Mouse (Mus musculus): Measurements from ENCODE around the gene Ndufb11. TPM values are rescaled to one million over a fixed set of nuclear protein-coding genes. Genes with fewer than 3 reads are reported as not detected.

The Ndufb11 gene
- polyA plus RNA-seq, 1 experiment from 2014 or later, result 252 TPM

Other genes with a start within 250 kb of the Ndufb11 start
- gene Jade3, start 191.9 kb downstream of the Ndufb11 start, polyA plus RNA-seq (2014; fragmentation: Nextera tagmentation; extraction: Ambion mirVana), result 8.6 and 9.2 TPM in 2 replicates
- 0.71 and 0.93 TPM in 2 replicates for gene Rgn, start 67.8 kb downstream of the Ndufb11 start, polyA plus RNA-seq (2014; fragmentation: Nextera tagmentation; extraction: Ambion mirVana)
- gene Rbm10, start 116 bp downstream of the Ndufb11 start, polyA plus RNA-seq (2014; fragmentation: Nextera tagmentation; extraction: Ambion mirVana), result 51.3 and 54.7 TPM in 2 replicates
- 169 and 181 TPM in 2 replicates for gene Uba1, start 40.7 kb upstream of the Ndufb11 start, polyA plus RNA-seq (2014; fragmentation: Nextera tagmentation; extraction: Ambion mirVana)
- gene Cdk16, start 70.3 kb upstream of the Ndufb11 start, polyA plus RNA-seq (2014; fragmentation: Nextera tagmentation; extraction: Ambion mirVana), result 74.2 and 79.8 TPM in 2 replicates
- 34.0 and 38.6 TPM in 2 replicates for gene Usp11, start 86.3 kb upstream of the Ndufb11 start, polyA plus RNA-seq (2014; fragmentation: Nextera tagmentation; extraction: Ambion mirVana)
- 104 and 105 TPM in 2 replicates for gene Araf, start 180.2 kb upstream of the Ndufb11 start, polyA plus RNA-seq (2014; fragmentation: Nextera tagmentation; extraction: Ambion mirVana)